Mouse (Mus musculus): ENCODE results near the gene Mfsd4b1.
"Not testable (repeated sequence)": the region's sequence is repeated elsewhere in the genome, so short reads cannot be mapped to it uniquely, and the experiment has no call there.

Mfsd4b1 gene

GRCm38 (mm10) chr10:40032897-40033296, 7.8 kb upstream of the Mfsd4b1 start:
- DNase-seq (ENCODE audit: low spot score): no peak

- DNase-seq (ENCODE audit: low spot score): no peak
These were observed 5.6 kb upstream of the Mfsd4b1 start for GRCm38 (mm10) chr10:40030716-40031115.

- no peak for DNase-seq (ENCODE audit: low spot score)
These were observed 4.5 kb upstream of the Mfsd4b1 start for GRCm38 (mm10) chr10:40029610-40030009.

GRCm38 (mm10) chr10:40028091-40028490, 3.0 kb upstream of the Mfsd4b1 start:
- no peak for DNase-seq (ENCODE audit: low spot score)

GRCm38 (mm10) chr10:40026546-40026945, 1.5 kb upstream of the Mfsd4b1 start:
- DNase-seq (ENCODE audit: low spot score): no peak

GRCm38 (mm10) chr10:40025560-40025959, 492 bp upstream of the Mfsd4b1 start:
- DNase-seq (ENCODE audit: low spot score): no peak

- DNase-seq (ENCODE audit: low spot score): no peak
These were observed 4.7 kb downstream of the Mfsd4b1 start for GRCm38 (mm10) chr10:40020401-40020800.

- DNase-seq (ENCODE audit: low spot score): no peak
These were observed 5.6 kb downstream of the Mfsd4b1 start for GRCm38 (mm10) chr10:40019492-40019891.

- DNase-seq (ENCODE audit: low spot score): no peak
These were observed 6.7 kb downstream of the Mfsd4b1 start for GRCm38 (mm10) chr10:40018261-40018860.

GRCm38 (mm10) chr10:40009591-40009990, 15.5 kb downstream of the Mfsd4b1 start:
- no peak for DNase-seq (ENCODE audit: low spot score)

GRCm38 (mm10) chr10:40008847-40009246, 16.2 kb downstream of the Mfsd4b1 start:
- not testable (repeated sequence) for DNase-seq (ENCODE audit: low spot score)

- no peak for DNase-seq (ENCODE audit: low spot score)
These were observed 17.1 kb downstream of the Mfsd4b1 start for GRCm38 (mm10) chr10:40007953-40008352.

GRCm38 (mm10) chr10:40006963-40007362, 18.1 kb downstream of the Mfsd4b1 start:
- DNase-seq (ENCODE audit: low spot score): no peak

- no peak for DNase-seq (ENCODE audit: low spot score)
These were observed 24.3 kb downstream of the Mfsd4b1 start for GRCm38 (mm10) chr10:40000746-40001145.

- DNase-seq (ENCODE audit: low spot score): peak; percentile 15
These were observed 33.9 kb downstream of the Mfsd4b1 start for GRCm38 (mm10) chr10:39991155-39991554.

- DNase-seq (ENCODE audit: low spot score): no peak
These were observed 38.6 kb downstream of the Mfsd4b1 start, which contains the start of gene Mfsd4b5 for GRCm38 (mm10) chr10:39986466-39986865. Gene Mfsd4b5, minus strand, starts transcription at chr10:39986646.

- DNase-seq (ENCODE audit: low spot score): no peak
These were observed 42.5 kb downstream of the Mfsd4b1 start for GRCm38 (mm10) chr10:39982604-39983003.

- DNase-seq (ENCODE audit: low spot score): no peak
These were observed 46.8 kb downstream of the Mfsd4b1 start for GRCm38 (mm10) chr10:39978231-39978630.

- DNase-seq (ENCODE audit: low spot score): no peak
These were observed 47.7 kb downstream of the Mfsd4b1 start for GRCm38 (mm10) chr10:39977346-39977745.

GRCm38 (mm10) chr10:39975771-39976170, 49.3 kb downstream of the Mfsd4b1 start:
- DNase-seq (ENCODE audit: low spot score): no peak

- DNase-seq (ENCODE audit: low spot score): no peak
These were observed 50.1 kb downstream of the Mfsd4b1 start for GRCm38 (mm10) chr10:39974982-39975381.

- no peak for DNase-seq (ENCODE audit: low spot score)
These were observed 57.6 kb downstream of the Mfsd4b1 start for GRCm38 (mm10) chr10:39967512-39967911.

GRCm38 (mm10) chr10:39961906-39962305, 63.2 kb downstream of the Mfsd4b1 start:
- no peak for DNase-seq (ENCODE audit: low spot score)

GRCm38 (mm10) chr10:39960441-39960822, 64.6 kb downstream of the Mfsd4b1 start:
- DNase-seq (ENCODE audit: low spot score): no peak
